Mouse (Mus musculus) ES-E14 (cell line): Measurements from ENCODE around the gene Csgalnact2. TPM values are rescaled to one million over a fixed set of nuclear protein-coding genes. Genes with fewer than 3 reads are reported as not detected.

ENCODE experiments used
- DNase-seq: peaks from one replicate; pipeline ENCODE4 v3.0.0-alpha.2; 2013; ENCODE audit warnings: low read depth, low spot score
- H3K27ac ChIP-seq: 2 replicates; pipeline ENCODE4 v1.5.1; 2012; ENCODE audit warnings: low read depth, mild to moderate bottlenecking, low read length, moderate library complexity, mixed read lengths; ENCODE audit not compliant: poor library complexity, insufficient read depth, severe bottlenecking
- H3K36me3 ChIP-seq: 2 replicates; pipeline ENCODE4 v1.6.1; 2012; ENCODE audit warnings: mild to moderate bottlenecking, low read length, moderate library complexity, mixed read lengths; ENCODE audit not compliant: control insufficient read depth, poor library complexity, insufficient read depth, severe bottlenecking
- H3K4me1 ChIP-seq, 2 experiments: fragments of 150-350 bp in 1 of 2; sonication (generic) in 1 of 2; 2 replicates each; pipeline ENCODE4 v1.6.1; 2012; ENCODE audit warnings: low read length in 2 of 2, mild to moderate bottlenecking in 1 of 2, mixed read lengths in 1 of 2; ENCODE audit not compliant: control insufficient read depth in 2 of 2, insufficient read depth in 2 of 2, poor library complexity in 1 of 2
- H3K4me3 ChIP-seq, 2 experiments: fragments of 150-350 bp in 1 of 2; sonication (generic) in 1 of 2; 2 replicates each; pipeline ENCODE4 v1.5.1; 2012; ENCODE audit warnings: low read length in 2 of 2, low read depth in 1 of 2, mild to moderate bottlenecking in 1 of 2, mixed read lengths in 1 of 2; ENCODE audit not compliant: insufficient read depth in 1 of 2, poor library complexity in 1 of 2, severe bottlenecking in 1 of 2
- H3K9ac ChIP-seq: 2 replicates; pipeline ENCODE4 v1.6.1; 2012; ENCODE audit warnings: low read depth, mild to moderate bottlenecking, low read length, mixed read lengths; ENCODE audit not compliant: poor library complexity, insufficient read depth, severe bottlenecking
- H3K9me3 ChIP-seq: fragments of 150-350 bp; sonication (generic); 2 replicates; pipeline ENCODE4 v1.6.1; 2012; ENCODE audit warnings: low read depth, mild to moderate bottlenecking, low read length; ENCODE audit not compliant: control insufficient read depth, insufficient read depth
- CHD2 ChIP-seq: IDR thresholded peaks from 2 replicates; pipeline ENCODE4 v1.6.1; 2014; ENCODE audit warnings: mild to moderate bottlenecking, low read depth, low read length, inconsistent platforms
- HCFC1 ChIP-seq: IDR thresholded peaks from 2 replicates; pipeline ENCODE4 v1.6.1; 2012; ENCODE audit warnings: low read length, inconsistent platforms, borderline replicate concordance; ENCODE audit not compliant: insufficient read depth
- MAFK ChIP-seq: IDR thresholded peaks from 2 replicates; pipeline ENCODE4 v1.6.1; 2014; ENCODE audit warnings: mild to moderate bottlenecking, low read depth, low read length, inconsistent platforms; ENCODE audit not compliant: insufficient read depth
- ZC3H11A ChIP-seq: IDR thresholded peaks from 2 replicates; pipeline ENCODE4 v1.6.1; 2012; ENCODE audit warnings: low read depth, mild to moderate bottlenecking, inconsistent platforms, low read length, borderline replicate concordance
- ZNF384 ChIP-seq: IDR thresholded peaks from 2 replicates; pipeline ENCODE4 v1.6.1; 2012; ENCODE audit warnings: low read depth, low read length, inconsistent platforms
- in situ Hi-C, 2 experiments: fragments of 600-800 bp; cut with MboI; formaldehyde crosslinking; loops; one replicate each; pipeline ENCODE4 v1.15.1; 2025; ENCODE audit warnings: low sequenced_read_pairs in 2 of 2, inconsistent platforms in 1 of 2; ENCODE audit not compliant: unreplicated experiment in 2 of 2
- total RNA-seq: library from RNA; depleted of rRNA; stranded (reverse); fragments of 300-350 nt; gene quantifications from 2 replicates; pipeline ENCODE4 v1.2.3, GENCODE M21; 2012

Gene Csgalnact2
- total RNA-seq, 1 experiment: 9.1 TPM

DNA sequence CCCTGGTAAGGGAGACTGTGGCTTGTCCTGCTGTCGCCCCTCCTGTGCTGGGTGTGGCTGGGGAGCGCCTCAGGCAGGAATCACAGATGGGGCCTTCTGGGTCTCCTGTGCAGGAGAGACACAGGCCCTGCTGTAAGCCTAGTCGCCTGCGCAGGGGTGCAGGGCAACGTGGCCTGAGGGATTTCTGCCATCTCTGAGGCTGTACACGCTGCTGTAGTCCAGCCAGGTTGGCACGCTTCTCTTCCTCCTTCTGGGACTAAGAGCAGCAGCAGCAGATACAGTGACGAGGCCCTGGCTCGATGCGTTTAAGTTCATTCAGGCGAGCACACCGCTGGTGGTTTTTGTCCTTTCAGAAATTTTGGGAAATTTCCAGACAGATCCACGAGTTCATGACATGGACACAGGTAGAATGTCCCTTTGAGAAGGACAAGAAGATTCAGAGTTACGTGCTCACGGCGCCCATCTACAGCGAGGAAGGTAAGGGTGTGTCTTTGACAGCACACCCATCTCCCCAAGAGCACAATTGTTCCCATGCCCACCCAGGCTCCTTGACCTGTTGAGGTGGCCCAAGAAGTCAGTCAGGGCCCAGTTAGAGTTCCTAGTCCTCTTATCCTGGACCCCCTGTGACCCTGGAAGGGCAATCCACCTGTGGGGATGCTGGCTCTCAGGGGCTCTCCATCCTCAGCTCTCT, 50.0 kb downstream of the Csgalnact2 start:
- no peak for TF ChIP-seq MAFK
- no peak for TF ChIP-seq CHD2
- TF ChIP-seq ZC3H11A: no peak
- TF ChIP-seq ZNF384: no peak
- no peak for TF ChIP-seq HCFC1
- no peak overlapping the region for H3K27ac ChIP-seq
- H3K9ac ChIP-seq: no peak overlapping the region
- DNase-seq: no peak
- H3K4me3 ChIP-seq: no peak overlapping the region
- no peaks in the 10 kb centered on the region for H3K36me3 ChIP-seq
- in situ Hi-C loops: no loop called here
- no peaks in the 10 kb centered on the region for H3K4me1 ChIP-seq
- no peaks in the 10 kb centered on the region for H3K9me3 ChIP-seq

DNA sequence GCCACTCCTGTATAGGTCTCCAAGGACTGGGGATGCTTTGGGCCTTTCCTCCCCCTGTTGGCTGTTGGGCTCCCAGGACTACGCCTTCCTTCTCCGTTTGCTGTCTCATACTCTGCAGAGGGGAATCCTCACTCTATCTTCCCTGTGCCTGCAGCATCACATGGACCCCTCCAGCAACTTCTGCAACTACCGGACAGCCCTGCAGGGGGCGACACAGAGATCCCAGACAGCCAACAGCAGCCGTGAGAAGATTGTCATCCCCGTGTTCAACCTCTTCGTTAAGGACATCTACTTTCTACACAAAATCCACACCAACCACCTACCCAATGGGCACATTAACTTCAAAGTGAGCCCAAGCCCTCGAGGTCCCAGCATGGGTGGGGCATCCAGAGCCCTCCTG, 51.0 kb downstream of the Csgalnact2 start:
- H3K4me3 ChIP-seq: no peak overlapping the region
- in situ Hi-C loops: no loop called here

GRCm38 (mm10) chr6:118084596-118084995, 54.3 kb downstream of the Csgalnact2 start:
- no peak overlapping the region for H3K27ac ChIP-seq
- in situ Hi-C loops: no loop called here
- H3K9ac ChIP-seq: no peak overlapping the region
- H3K4me1 ChIP-seq: no peaks in the 10 kb centered on the region
- no peaks in the 10 kb centered on the region for H3K9me3 ChIP-seq
- no peaks in the 10 kb centered on the region for H3K36me3 ChIP-seq
- no peak overlapping the region for H3K4me3 ChIP-seq
- no peak for TF ChIP-seq ZC3H11A
- no peak for TF ChIP-seq HCFC1
- TF ChIP-seq ZNF384: no peak
- no peak for TF ChIP-seq CHD2
- TF ChIP-seq MAFK: no peak
- DNase-seq: no peak

More for the DNA sequence above, 51.0 kb downstream of the Csgalnact2 start:
- Histone ChIP-seq H3K27ac (no peak overlapping the region), H3K36me3 (no peaks in the 10 kb centered on the region), H3K9ac (no peak overlapping the region), H3K9me3 (no peaks in the 10 kb centered on the region), H3K4me1 (no peaks in the 10 kb centered on the region)
- TF ChIP-seq ZNF384: no peak
- TF ChIP-seq MAFK: no peak
- no peak for TF ChIP-seq HCFC1
- no peak for TF ChIP-seq CHD2
- no peak for TF ChIP-seq ZC3H11A
- peak; percentile 47 for DNase-seq

DNA sequence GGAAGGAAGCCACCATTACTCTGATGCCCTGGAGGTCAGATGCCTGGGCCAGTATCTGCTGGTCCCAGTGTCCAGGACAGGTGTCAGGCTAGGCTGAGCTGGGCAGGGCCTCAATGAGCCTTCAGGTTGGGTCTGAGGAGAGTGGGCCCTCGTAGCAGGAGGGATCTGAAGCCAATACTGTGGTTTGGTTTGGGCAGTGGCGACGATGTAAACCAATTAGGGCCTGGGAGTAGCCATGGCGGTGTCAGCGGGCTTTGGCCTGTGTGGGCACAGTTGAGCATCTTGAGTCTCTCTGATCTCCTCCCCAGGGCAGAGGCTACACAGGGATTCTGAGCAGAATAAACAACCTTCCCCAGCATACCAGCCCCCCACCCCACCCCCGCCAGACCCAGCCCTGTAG, 55.3 kb downstream of the Csgalnact2 start:
- H3K4me3 ChIP-seq: no peak overlapping the region
- H3K4me1 ChIP-seq: no peaks in the 10 kb centered on the region
- in situ Hi-C loops: no loop called here
- no peak overlapping the region for H3K9ac ChIP-seq
- DNase-seq: no peak
- H3K36me3 ChIP-seq: no peaks in the 10 kb centered on the region
- H3K27ac ChIP-seq: no peak overlapping the region
- TF ChIP-seq HCFC1: no peak
- no peak for TF ChIP-seq ZC3H11A
- TF ChIP-seq MAFK: no peak
- TF ChIP-seq CHD2: no peak
- TF ChIP-seq ZNF384: no peak
- H3K9me3 ChIP-seq: no peaks in the 10 kb centered on the region

DNA sequence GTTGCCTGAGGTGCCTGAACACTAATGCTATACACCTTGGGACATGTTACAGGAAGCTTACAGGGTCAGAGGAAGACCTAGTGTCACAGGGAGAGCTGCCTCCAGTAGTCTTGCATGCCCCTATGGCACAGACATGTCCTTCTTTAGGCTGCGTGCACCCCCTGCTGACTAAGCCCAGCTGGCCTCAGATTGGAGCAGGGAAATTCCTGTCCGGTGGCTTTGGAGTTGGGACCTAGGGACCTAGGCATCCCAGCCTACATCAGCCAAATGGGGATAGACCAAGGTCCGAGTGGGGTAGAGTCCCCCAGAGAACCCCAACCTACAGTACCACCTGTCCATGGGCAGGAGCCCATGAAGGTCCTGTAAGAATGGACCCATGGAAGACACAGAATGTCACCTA, 56.6 kb downstream of the Csgalnact2 start:
- no peak overlapping the region for H3K27ac ChIP-seq
- TF ChIP-seq HCFC1: no peak
- TF ChIP-seq CHD2: no peak
- no peak for TF ChIP-seq ZNF384
- H3K9me3 ChIP-seq: no peaks in the 10 kb centered on the region
- no peaks in the 10 kb centered on the region for H3K4me1 ChIP-seq
- in situ Hi-C loops: no loop called here
- no peak overlapping the region for H3K9ac ChIP-seq
- H3K36me3 ChIP-seq: no peaks in the 10 kb centered on the region
- DNase-seq: no peak
- H3K4me3 ChIP-seq: no peak overlapping the region
